Mouse (Mus musculus): ENCODE measurements around the gene Rnaseh2a. TPM values are rescaled to one million over a fixed set of nuclear protein-coding genes. Genes with fewer than 3 reads are reported as not detected.

Rnaseh2a gene
- polyA plus RNA-seq, 1 experiment = 58.7 TPM

DNA sequence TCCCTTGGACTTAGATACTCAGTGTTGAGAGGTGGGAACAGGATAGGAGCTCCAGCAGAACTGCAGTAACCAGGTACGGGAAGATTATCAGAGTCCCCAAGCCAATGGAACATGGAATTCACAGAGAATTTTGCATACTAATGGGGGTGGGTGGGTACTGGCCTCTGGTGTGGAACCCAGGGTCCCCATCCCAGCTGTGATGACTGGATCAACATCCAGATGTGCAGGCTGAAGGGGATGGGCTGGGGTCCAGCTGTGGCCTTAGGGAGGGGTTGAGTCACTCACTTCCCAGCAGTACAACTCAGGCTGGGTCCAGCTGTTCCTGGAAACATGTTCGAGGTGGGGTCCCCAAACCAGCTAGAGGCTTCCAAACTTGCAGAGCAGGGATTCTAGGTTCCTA lies 18.3 kb upstream of the Rnaseh2a start:
- 79% methylated on average over 2 of the region's 2 CpGs for WGBS
- H3K4me1 ChIP-seq (ENCODE audit: control insufficient read depth, insufficient read depth, low read length) = peaks cover 5% of the 10 kb centered on the region; the same call in 1 of the 2 replicates
- H3K4me3 ChIP-seq (replicated peaks; ENCODE audit: insufficient read depth, low read depth, low read length) = no peak overlapping the region
- no peaks in the 10 kb centered on the region for H3K27me3 ChIP-seq (ENCODE audit: control insufficient read depth, insufficient read depth, low read length)
- H3K27ac ChIP-seq (ENCODE audit: insufficient read depth, low read length) = no peak overlapping the region
- TF ChIP-seq POLR2A (IDR thresholded peaks at IDR 0.05; ENCODE audit: borderline replicate concordance, insufficient read depth, low read length) (no peak), CTCF (IDR thresholded peaks at IDR 0.05; ENCODE audit: borderline replicate concordance, insufficient read depth, low read depth, low read length) (no peak)
- DNase-seq = peak in 1 of 2 experiments; percentile 16

DNA sequence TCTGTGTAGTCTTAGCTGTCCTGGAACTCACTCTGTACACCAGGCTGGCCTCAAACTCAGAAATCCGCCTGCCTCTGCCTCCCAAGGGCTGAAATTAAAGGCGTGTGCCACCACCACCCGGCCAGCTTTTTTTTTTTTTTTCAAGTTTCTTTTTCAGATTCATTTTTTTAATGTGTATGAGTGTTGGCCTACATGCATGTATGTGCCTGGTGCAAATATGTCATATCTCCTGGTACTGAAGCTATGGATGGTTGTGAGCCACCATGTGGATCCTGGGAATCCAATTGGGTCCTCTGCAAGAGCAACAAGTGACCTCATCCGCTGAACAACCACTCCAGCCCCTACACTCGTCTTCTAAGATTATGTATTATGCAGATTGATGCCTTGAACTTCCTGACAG lies 17.8 kb upstream of the Rnaseh2a start:
- DNase-seq = no peak
- Histone ChIP-seq H3K4me3 (replicated peaks; ENCODE audit: insufficient read depth, low read depth, low read length) (no peak overlapping the region), H3K27me3 (ENCODE audit: control insufficient read depth, insufficient read depth, low read length) (no peaks in the 10 kb centered on the region), H3K27ac (ENCODE audit: insufficient read depth, low read length) (no peak overlapping the region), H3K4me1 (ENCODE audit: control insufficient read depth, insufficient read depth, low read length) (peaks cover 5% of the 10 kb centered on the region; the same call in 1 of the 2 replicates)
- no peak for TF ChIP-seq CTCF (IDR thresholded peaks at IDR 0.05; ENCODE audit: borderline replicate concordance, insufficient read depth, low read depth, low read length)
- no peak for TF ChIP-seq POLR2A (IDR thresholded peaks at IDR 0.05; ENCODE audit: borderline replicate concordance, insufficient read depth, low read length)
- 82% methylated on average over 5 of the region's 5 CpGs for WGBS

DNA sequence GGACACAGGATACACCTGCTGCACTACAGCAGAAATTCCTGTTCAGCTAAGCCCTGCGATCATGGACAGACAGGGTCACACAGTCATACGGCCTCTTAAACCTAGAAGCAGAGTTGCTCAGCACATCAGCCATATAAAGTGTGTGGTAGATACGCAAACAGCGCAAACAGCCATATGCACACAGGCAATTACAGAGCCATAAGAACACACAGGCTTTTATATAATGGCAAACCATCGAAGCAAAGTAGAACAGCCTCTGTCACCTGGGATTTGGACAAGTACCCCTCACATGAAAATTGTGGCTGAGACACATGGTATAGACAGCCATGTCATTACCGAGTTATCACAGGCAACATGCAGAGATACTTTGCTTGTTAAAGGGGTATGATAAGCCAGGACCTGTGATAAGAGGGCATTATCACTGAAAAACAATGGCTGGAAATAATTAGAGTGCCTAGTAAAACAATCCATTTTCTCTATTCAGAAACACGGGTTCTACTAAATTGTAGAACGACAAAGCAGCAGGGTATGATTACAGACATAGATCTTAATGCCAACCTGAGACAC lies 16.9 kb upstream of the Rnaseh2a start:
- 31% methylated on average over 8 of the region's 8 CpGs for WGBS
- no peak for DNase-seq
- Histone ChIP-seq H3K4me1 (ENCODE audit: control insufficient read depth, insufficient read depth, low read length) (peaks cover 5% of the 10 kb centered on the region; the same call in 1 of the 2 replicates), H3K4me3 (replicated peaks; ENCODE audit: insufficient read depth, low read depth, low read length) (peak overlapping the region; percentile 59), H3K27ac (ENCODE audit: insufficient read depth, low read length) (peak overlapping the region; percentile 67), H3K27me3 (ENCODE audit: control insufficient read depth, insufficient read depth, low read length) (no peaks in the 10 kb centered on the region)
- TF ChIP-seq POLR2A (IDR thresholded peaks at IDR 0.05; ENCODE audit: borderline replicate concordance, insufficient read depth, low read length) = no peak
- TF ChIP-seq CTCF (IDR thresholded peaks at IDR 0.05; ENCODE audit: borderline replicate concordance, insufficient read depth, low read depth, low read length) = no peak

DNA sequence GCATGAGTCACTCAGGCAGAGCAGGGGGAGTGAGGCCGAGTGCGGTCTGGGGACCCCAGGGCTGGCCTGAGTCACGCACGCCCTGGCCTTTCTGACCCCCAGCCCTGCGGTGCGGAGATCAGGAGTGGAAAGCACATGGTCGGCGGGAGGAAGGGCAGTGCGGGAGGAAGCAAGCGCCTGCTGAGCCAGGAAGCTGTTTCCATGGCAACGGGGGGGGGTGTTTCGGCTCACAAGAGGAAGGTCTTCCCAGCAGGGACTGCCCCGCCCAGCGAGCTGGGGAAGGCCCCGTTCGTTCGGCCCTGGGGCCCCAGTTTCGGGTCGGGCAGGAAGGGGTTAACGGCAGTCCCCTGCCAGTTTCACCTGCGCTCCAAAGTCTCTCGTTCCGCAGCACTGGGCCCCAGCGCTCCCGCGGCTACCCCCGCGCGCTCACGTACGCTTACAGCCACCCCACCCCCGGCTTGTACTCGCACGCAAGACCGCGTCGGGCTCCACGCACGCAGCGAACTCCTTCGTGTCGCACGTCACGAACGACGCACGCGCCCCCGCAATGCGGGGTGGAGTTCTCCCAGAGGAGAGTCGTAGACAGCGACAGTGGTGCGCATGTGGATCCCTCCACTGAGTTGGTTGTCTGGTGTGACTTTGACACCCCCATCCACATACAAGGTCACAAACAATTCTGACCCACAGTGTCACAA lies 16.3 kb upstream of the Rnaseh2a start:
- TF ChIP-seq CTCF (IDR thresholded peaks at IDR 0.05; ENCODE audit: borderline replicate concordance, insufficient read depth, low read depth, low read length) (no peak), POLR2A (IDR thresholded peaks at IDR 0.05; ENCODE audit: borderline replicate concordance, insufficient read depth, low read length) (peak; percentile 97)
- DNase-seq = peak; percentile 94
- peak overlapping the region; percentile 67 for H3K27ac ChIP-seq (ENCODE audit: insufficient read depth, low read length)
- peaks cover 7% of the 10 kb centered on the region for H3K4me1 ChIP-seq (ENCODE audit: control insufficient read depth, insufficient read depth, low read length)
- H3K4me3 ChIP-seq (replicated peaks; ENCODE audit: insufficient read depth, low read depth, low read length) = peak overlapping the region; percentile 59
- H3K27me3 ChIP-seq (ENCODE audit: control insufficient read depth, insufficient read depth, low read length) = no peaks in the 10 kb centered on the region
- under 1% methylated on average over 53 of the region's 53 CpGs for WGBS

DNA sequence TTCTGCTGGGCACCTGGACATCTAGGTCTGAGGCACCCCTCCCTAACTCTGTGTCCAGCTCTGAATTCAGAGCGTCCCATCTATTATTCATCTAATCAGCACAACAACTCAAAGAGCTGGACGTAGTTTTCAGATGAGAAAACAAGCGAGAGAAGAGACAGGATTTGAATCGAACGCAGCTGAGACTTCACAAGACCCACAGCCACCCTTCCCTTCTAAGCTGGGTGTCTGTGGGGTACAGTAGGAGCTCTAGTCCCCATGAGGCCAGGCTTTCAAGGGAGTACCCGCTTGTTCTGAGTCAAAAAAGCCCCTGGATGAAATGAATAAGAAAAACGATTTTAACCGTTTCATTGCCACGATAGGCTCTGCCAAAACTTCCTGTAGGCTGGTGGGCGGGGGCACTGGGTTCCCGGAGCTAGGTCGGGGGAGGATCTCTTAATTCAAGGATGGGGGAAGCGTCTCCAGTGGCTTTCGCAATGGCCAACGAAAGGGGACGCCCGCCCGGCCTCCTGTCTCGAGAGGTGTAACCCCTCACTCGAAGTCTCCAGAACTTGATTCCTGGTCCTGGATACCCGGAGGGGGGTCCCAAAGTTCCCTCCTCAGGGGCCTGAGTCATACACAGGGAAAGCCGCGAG lies 15.6 kb upstream of the Rnaseh2a start:
- peaks cover 5% of the 10 kb centered on the region for H3K4me1 ChIP-seq (ENCODE audit: control insufficient read depth, insufficient read depth, low read length)
- H3K4me3 ChIP-seq (replicated peaks; ENCODE audit: insufficient read depth, low read depth, low read length) = peak overlapping the region; percentile 59
- TF ChIP-seq POLR2A (IDR thresholded peaks at IDR 0.05; ENCODE audit: borderline replicate concordance, insufficient read depth, low read length) (no peak), CTCF (IDR thresholded peaks at IDR 0.05; ENCODE audit: borderline replicate concordance, insufficient read depth, low read depth, low read length) (no peak)
- DNase-seq = no peak
- H3K27me3 ChIP-seq (ENCODE audit: control insufficient read depth, insufficient read depth, low read length) = no peaks in the 10 kb centered on the region
- 4% methylated on average over 23 of the region's 23 CpGs for WGBS
- H3K27ac ChIP-seq (ENCODE audit: insufficient read depth, low read length) = peak overlapping the region; percentile 43

DNA sequence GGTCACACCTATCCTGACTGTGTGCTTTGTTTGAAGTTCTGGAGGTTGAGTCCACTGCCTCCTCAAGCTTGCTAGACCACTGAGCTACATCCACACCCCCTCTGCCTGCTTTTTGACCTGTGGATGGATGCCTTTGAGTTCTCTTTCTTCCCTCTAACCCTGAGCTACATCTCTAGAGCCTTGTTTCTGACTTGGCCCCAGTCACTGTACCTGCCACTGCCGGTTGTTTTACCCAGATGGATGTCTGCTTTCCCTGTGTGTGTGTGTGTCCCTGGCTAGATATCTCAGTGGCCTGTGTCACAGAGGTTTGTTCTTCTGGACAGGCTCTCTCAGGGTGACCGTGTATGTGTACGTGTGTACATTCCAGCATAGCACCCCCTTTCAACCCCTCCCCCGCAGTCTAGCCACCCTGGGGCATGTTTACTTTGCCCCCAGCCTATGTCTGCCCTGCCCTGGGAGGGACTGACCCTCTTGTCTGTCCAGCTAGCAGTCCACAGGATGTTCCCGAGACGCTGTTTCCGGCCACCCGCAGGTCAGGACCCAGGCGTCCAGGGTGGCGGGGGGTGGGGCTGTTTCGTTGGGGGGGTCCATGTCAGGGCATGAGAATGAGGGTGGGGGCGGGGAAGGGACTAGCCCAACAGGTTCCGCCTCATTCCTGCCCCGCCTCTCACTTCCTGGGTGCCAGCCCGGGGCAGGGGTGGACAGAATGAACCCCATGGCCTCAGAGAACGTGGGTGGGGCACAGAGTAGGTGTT lies 14.9 kb upstream of the Rnaseh2a start:
- Histone ChIP-seq H3K4me1 (ENCODE audit: control insufficient read depth, insufficient read depth, low read length) (peaks cover 5% of the 10 kb centered on the region), H3K27ac (ENCODE audit: insufficient read depth, low read length) (no peak overlapping the region), H3K4me3 (replicated peaks; ENCODE audit: insufficient read depth, low read depth, low read length) (no peak overlapping the region), H3K27me3 (ENCODE audit: control insufficient read depth, insufficient read depth, low read length) (no peaks in the 10 kb centered on the region)
- no peak for DNase-seq
- TF ChIP-seq POLR2A (IDR thresholded peaks at IDR 0.05; ENCODE audit: borderline replicate concordance, insufficient read depth, low read length) (no peak), CTCF (IDR thresholded peaks at IDR 0.05; ENCODE audit: borderline replicate concordance, insufficient read depth, low read depth, low read length) (no peak)
- 27% methylated on average over 16 of the region's 16 CpGs for WGBS

DNA sequence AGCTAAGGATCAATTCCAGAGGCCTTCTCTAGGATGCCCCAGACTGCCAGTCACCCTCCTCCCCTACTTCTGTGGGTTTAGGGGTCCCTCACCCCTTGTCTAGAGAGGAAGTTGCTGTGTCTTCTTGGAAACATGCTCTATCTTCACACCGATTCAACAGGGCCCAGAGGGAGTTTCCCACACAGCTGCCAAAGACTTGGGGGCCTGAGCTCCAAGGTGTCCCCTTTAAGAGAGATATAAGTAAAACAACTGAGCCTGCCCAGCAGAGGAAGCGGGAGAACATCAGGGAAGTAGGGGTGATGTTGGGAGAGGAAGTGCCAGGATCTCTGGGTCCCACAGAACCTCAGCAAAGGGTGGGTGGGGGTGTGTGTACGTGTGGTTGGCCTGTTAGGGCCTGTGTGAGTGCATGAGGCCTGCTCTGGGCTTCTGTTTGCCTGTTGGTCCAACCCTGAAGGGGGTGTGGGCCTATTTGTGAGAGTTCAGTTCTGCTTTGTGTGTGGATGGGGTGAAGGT lies 13.0 kb upstream of the Rnaseh2a start:
- H3K4me1 ChIP-seq (ENCODE audit: control insufficient read depth, insufficient read depth, low read length) = peaks cover 5% of the 10 kb centered on the region
- H3K27me3 ChIP-seq (ENCODE audit: control insufficient read depth, insufficient read depth, low read length) = no peaks in the 10 kb centered on the region
- 69% methylated on average over 3 of the region's 3 CpGs for WGBS
- no peak overlapping the region for H3K27ac ChIP-seq (ENCODE audit: insufficient read depth, low read length)
- no peak overlapping the region for H3K4me3 ChIP-seq (replicated peaks; ENCODE audit: insufficient read depth, low read depth, low read length)
- TF ChIP-seq CTCF (IDR thresholded peaks at IDR 0.05; ENCODE audit: borderline replicate concordance, insufficient read depth, low read depth, low read length) (no peak), POLR2A (IDR thresholded peaks at IDR 0.05; ENCODE audit: borderline replicate concordance, insufficient read depth, low read length) (no peak)
- DNase-seq = no peak
